Mouse (Mus musculus): ENCODE results near the gene Atp1b3. TPM values are rescaled to one million over a fixed set of nuclear protein-coding genes. Genes with fewer than 3 reads are reported as not detected.
"Not testable (repeated sequence)": the region's sequence is repeated elsewhere in the genome, so short reads cannot be mapped to it uniquely, and the experiment has no call there.

Atp1b3 gene
- total and polyA plus RNA-seq, 2 experiments from 2014 or later, result 46.4 to 107 TPM

DNA sequence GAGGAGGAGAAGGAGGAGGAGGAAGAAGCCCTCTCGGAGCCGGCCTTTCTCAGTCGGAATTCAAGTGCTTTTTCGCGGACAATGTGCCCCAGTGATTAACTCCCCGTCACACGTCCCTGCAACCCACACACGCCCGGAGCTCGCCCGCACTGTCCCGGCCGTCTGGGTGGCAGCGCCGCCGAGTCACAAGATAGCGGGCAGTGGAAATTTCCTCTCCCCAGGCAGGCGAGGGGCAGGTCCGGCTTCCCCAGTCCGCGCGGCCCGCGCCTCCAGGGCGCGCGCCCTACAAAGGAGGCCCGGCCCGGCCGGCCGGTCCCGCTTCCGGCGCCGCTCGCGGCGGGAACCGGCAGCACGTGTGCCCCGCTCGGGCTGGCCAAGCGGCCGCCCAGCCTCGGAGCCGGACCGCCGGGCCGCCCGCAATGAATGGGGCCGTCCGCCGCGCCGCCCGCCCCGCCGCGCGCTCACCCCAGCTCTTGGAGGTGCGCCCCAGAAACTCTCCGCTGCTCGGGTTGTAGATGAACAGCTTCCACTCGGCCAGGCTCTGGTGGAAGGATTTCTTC is 581 bp downstream of the Atp1b3 start:
- Histone ChIP-seq H3K27me3 (ENCODE audit: control insufficient read depth, insufficient read depth, low read length) (no peaks in the 10 kb centered on the region), H3K27ac (ENCODE audit: low read depth) (peak overlapping the region; percentile 96), H3K4me2 (ENCODE audit: low read depth, low read length) (peak overlapping the region; percentile 79), H3K4me3 (ENCODE audit: low read depth, low read length) (peak overlapping the region; percentile 79), H3K9me3 (replicated peaks; ENCODE audit: control insufficient read depth, low read length) (no peaks in the 10 kb centered on the region), H3K36me3 (replicated peaks; ENCODE audit: control insufficient read depth, insufficient read depth, low read length) (no peaks in the 10 kb centered on the region), H3K9ac (replicated peaks; ENCODE audit: low read depth, low read length) (peak overlapping the region; percentile 72), H3K4me1 (ENCODE audit: control insufficient read depth, insufficient read depth) (peaks cover 16% of the 10 kb centered on the region)
- TF ChIP-seq CTCF (IDR thresholded peaks at IDR 0.05; ENCODE audit: low read depth) (no peak), EP300 (IDR thresholded peaks at IDR 0.05; ENCODE audit: low read depth) (no peak)
- under 1% methylated on average over 49 of the region's 64 CpGs for WGBS
- ATAC-seq (ENCODE audit: insufficient read depth, low read depth) (peak; percentile 71), DNase-seq (ENCODE audit: low spot score) (peak; percentile 63)

DNA sequence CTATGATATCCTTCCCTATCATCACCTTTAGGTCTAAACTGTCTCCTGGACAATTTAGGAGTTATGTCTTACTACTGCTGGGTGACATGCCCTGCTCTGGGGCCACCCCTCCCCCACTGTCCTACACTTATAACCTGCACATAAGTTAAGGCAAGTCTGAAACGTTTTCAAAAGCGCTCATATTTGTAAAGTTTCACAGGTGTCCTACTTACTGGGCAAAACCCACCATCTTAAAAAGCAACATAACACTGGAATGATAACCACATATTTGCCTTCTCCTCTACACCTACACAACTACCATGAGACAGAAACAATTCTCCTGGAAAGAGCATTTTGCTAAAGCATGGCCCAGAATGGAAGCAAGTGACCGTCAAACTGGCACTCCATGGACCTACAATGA is 4.2 kb downstream of the Atp1b3 start:
- H3K27ac ChIP-seq (ENCODE audit: low read depth), result no peak overlapping the region
- WGBS, result 83% methylated on average over 3 of the region's 3 CpGs
- no peak for ATAC-seq (ENCODE audit: insufficient read depth, low read depth)

DNA sequence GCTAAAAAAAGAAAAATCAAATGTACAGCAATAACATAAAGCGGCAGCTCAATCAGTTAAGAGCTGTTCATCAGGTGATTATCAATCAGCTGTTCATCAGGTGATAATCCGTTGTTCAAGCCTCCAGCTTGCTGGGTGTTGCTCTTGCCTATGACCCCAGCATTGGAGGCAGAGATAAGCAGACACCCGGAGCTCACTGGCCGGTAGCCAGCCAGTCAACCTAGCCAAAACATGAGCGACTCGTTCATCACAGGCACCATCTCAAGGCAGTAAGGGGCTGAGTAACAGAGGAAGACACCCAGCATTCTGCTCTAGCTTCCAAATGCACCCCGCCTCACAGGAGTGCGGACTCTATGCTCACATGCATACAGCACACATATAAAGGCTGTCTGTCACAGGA is 10.4 kb downstream of the Atp1b3 start:
- TF ChIP-seq EP300 (IDR thresholded peaks at IDR 0.05; ENCODE audit: low read depth) (no peak), CTCF (IDR thresholded peaks at IDR 0.05; ENCODE audit: low read depth) (no peak)
- Histone ChIP-seq H3K27ac (ENCODE audit: low read depth) (no peak overlapping the region), H3K9me3 (replicated peaks; ENCODE audit: control insufficient read depth, low read length) (no peaks in the 10 kb centered on the region), H3K27me3 (ENCODE audit: control insufficient read depth, insufficient read depth, low read length) (no peaks in the 10 kb centered on the region), H3K4me2 (ENCODE audit: low read depth, low read length) (no peak overlapping the region; the same call in 1 of the 2 replicates), H3K4me1 (ENCODE audit: control insufficient read depth, insufficient read depth) (peaks cover 15% of the 10 kb centered on the region), H3K9ac (replicated peaks; ENCODE audit: low read depth, low read length) (no peak overlapping the region), H3K4me3 (ENCODE audit: low read depth, low read length) (no peak overlapping the region), H3K36me3 (replicated peaks; ENCODE audit: control insufficient read depth, insufficient read depth, low read length) (no peaks in the 10 kb centered on the region)
- ATAC-seq (ENCODE audit: insufficient read depth, low read depth) (peak; percentile 58), DNase-seq (ENCODE audit: low spot score) (peak; percentile 65)
- WGBS, result 18% methylated on average over 8 of the region's 8 CpGs

More for the DNA sequence above, 4.2 kb downstream of the Atp1b3 start:
- Histone ChIP-seq H3K9me3 (replicated peaks; ENCODE audit: control insufficient read depth, low read length) (no peaks in the 10 kb centered on the region), H3K36me3 (replicated peaks; ENCODE audit: control insufficient read depth, insufficient read depth, low read length) (no peaks in the 10 kb centered on the region), H3K4me2 (ENCODE audit: low read depth, low read length) (no peak overlapping the region), H3K27me3 (ENCODE audit: control insufficient read depth, insufficient read depth, low read length) (no peaks in the 10 kb centered on the region), H3K9ac (replicated peaks; ENCODE audit: low read depth, low read length) (no peak overlapping the region), H3K4me1 (ENCODE audit: control insufficient read depth, insufficient read depth) (peaks cover 16% of the 10 kb centered on the region), H3K4me3 (ENCODE audit: low read depth, low read length) (no peak overlapping the region)
- no peak for TF ChIP-seq EP300 (IDR thresholded peaks at IDR 0.05; ENCODE audit: low read depth)
- no peak for TF ChIP-seq CTCF (IDR thresholded peaks at IDR 0.05; ENCODE audit: low read depth)
- no peak for DNase-seq (ENCODE audit: low spot score)

DNA sequence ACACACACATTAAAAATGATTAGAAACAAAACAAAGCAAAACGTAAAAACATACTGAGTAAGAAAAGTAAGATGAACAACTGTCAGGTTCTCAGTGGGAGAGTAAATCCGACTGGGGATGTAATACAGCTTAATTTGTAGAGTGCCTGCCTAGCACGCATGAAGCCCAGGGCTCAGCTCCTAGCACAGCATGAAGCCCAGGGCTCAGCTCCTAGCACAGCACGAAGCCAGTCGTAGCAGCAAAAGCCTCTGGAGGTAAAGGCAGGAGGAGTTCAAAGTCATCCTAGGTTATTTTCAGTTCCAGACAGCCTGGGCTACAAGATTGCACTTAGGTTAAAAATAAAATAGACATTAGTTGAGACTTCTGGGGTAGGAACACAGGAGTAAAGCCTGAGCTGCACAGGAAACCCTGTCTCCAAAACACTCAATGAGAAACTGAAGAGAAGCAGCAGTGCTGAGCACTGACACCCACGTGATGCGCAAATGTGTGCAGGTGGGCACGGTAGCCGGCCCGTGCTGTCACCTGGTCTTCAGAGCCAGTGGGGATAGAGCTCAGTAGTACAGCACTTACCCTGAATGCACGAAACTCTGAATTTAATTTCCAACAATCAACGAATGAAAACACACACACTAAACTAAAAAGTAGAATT is 11.0 kb downstream of the Atp1b3 start:
- WGBS, result 70% methylated on average over 12 of the region's 12 CpGs
- 0 out of 2 replicates have a peak overlapping the region, but pooled peaks have one; percentile 2 for H3K27ac ChIP-seq (ENCODE audit: low read depth)

DNA sequence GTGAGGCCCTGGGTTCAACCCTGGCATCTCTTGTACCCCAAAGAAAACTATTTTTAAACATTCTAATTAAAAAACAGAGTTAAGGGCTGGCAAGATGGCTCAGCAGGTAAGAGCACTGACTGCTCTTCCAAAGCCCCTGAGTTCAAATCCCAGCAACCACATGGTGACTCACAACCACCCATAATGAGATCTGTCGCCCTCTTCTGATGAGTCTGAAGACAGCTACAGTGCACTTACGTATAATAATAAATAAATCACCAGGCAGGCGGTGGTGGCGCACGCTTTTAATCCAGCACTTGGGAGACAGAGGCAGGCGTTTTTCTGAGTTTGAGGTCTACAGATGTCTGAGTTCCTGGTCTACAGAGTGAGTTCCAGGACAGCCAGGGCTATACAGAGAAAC is 12.5 kb downstream of the Atp1b3 start:
- peaks cover 15% of the 10 kb centered on the region for H3K4me1 ChIP-seq (ENCODE audit: control insufficient read depth, insufficient read depth)
- H3K27me3 ChIP-seq (ENCODE audit: control insufficient read depth, insufficient read depth, low read length); DNase-seq (ENCODE audit: low spot score); H3K9ac ChIP-seq (replicated peaks; ENCODE audit: low read depth, low read length); H3K9me3 ChIP-seq (replicated peaks; ENCODE audit: control insufficient read depth, low read length); H3K4me3 ChIP-seq (ENCODE audit: low read depth, low read length); H3K36me3 ChIP-seq (replicated peaks; ENCODE audit: control insufficient read depth, insufficient read depth, low read length); H3K27ac ChIP-seq (ENCODE audit: low read depth); ATAC-seq (ENCODE audit: insufficient read depth, low read depth); H3K4me2 ChIP-seq (ENCODE audit: low read depth, low read length): not testable (repeated sequence)
- 86% methylated on average over 6 of the region's 6 CpGs for WGBS

More for the DNA sequence above, 11.0 kb downstream of the Atp1b3 start:
- Histone ChIP-seq H3K4me1 (ENCODE audit: control insufficient read depth, insufficient read depth) (peaks cover 15% of the 10 kb centered on the region), H3K9me3 (replicated peaks; ENCODE audit: control insufficient read depth, low read length) (no peaks in the 10 kb centered on the region), H3K27me3 (ENCODE audit: control insufficient read depth, insufficient read depth, low read length) (no peaks in the 10 kb centered on the region), H3K4me3 (ENCODE audit: low read depth, low read length) (no peak overlapping the region), H3K4me2 (ENCODE audit: low read depth, low read length) (no peak overlapping the region; the same call in 1 of the 2 replicates), H3K36me3 (replicated peaks; ENCODE audit: control insufficient read depth, insufficient read depth, low read length) (no peaks in the 10 kb centered on the region), H3K9ac (replicated peaks; ENCODE audit: low read depth, low read length) (no peak overlapping the region)
- TF ChIP-seq EP300 (IDR thresholded peaks at IDR 0.05; ENCODE audit: low read depth) (no peak), CTCF (IDR thresholded peaks at IDR 0.05; ENCODE audit: low read depth) (no peak)
- ATAC-seq (ENCODE audit: insufficient read depth, low read depth) (no peak), DNase-seq (ENCODE audit: low spot score) (no peak)
